Mouse (Mus musculus): ENCODE data around the gene Gm21119. TPM values are rescaled to one million over a fixed set of nuclear protein-coding genes. Genes with fewer than 3 reads are reported as not detected.
"Not testable (repeated sequence)": the region's sequence is repeated elsewhere in the genome, so short reads cannot be mapped to it uniquely, and the experiment has no call there.

Gene Gm21119
- polyA plus RNA-seq, 1 experiment from 2014 or later, result not detected

- not testable (repeated sequence) for H3K27ac ChIP-seq; H3K9ac ChIP-seq; H3K27me3 ChIP-seq (replicated peaks); H3K9me3 ChIP-seq (replicated peaks); H3K4me3 ChIP-seq; H3K36me3 ChIP-seq; H3K4me1 ChIP-seq; H3K4me2 ChIP-seq
- peak; percentile 47; the same call in 1 of the 2 replicates for ATAC-seq
- WGBS (ENCODE audit: insufficient replicate concordance), result 59% methylated on average over 10 of the region's 13 CpGs
Measured at GRCm38 (mm10) chr8:20596842-20597708, 17.6 kb upstream of the Gm21119 start.

- not testable (repeated sequence) for H3K36me3 ChIP-seq; H3K4me1 ChIP-seq; H3K4me2 ChIP-seq; H3K9ac ChIP-seq; H3K27ac ChIP-seq; H3K9me3 ChIP-seq (replicated peaks); H3K27me3 ChIP-seq (replicated peaks); H3K4me3 ChIP-seq
- WGBS (ENCODE audit: insufficient replicate concordance), result 60% methylated on average over 9 of the region's 10 CpGs
- peak; percentile 68 for ATAC-seq
Measured at GRCm38 (mm10) chr8:20598300-20599170, 16.2 kb upstream of the Gm21119 start.

DNA sequence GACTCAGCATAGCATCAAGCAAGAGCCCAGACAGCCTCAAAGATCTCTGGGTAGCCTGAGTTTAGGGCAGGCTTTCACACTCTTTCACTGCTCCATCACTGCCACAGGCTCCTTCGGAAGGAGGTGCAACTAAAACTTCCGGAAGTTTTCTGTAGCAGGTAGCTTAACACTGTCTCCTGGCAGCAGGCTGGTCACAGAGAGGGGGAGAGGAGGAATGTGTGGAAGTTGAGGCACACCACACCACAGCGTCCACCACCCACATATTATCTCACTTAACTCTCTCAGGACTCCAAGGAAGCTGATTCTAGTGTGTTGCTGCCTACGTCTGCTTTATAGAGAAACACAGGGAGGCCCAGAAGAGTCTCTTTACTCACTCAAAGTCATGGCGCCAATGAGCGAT is 15.4 kb upstream of the Gm21119 start:
- not testable (repeated sequence) for ATAC-seq; H3K9me3 ChIP-seq (replicated peaks)

DNA sequence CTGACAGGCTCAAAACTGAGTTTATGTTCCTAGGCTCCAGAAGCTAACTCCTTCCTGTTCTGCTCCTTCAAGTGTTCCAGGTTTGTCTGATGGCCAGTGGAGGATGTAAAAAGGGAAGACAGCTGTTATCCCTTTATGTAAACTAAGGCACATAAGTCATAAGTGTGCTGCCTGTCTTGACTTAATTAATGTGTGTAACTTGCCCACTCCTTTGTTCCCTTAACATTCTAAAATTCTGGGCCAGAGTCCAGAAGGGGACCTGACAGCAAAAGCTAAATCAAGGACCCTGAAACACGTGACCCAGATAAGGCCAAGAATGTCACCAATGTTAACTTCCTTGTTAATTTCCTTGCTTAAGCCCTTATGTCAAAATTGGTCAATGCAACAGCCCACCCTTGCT is 3.9 kb upstream of the Gm21119 start:
- not testable (repeated sequence) for H3K4me3 ChIP-seq; H3K9me3 ChIP-seq (replicated peaks); H3K9ac ChIP-seq; H3K27me3 ChIP-seq (replicated peaks); H3K4me1 ChIP-seq; ATAC-seq; H3K27ac ChIP-seq; H3K36me3 ChIP-seq; H3K4me2 ChIP-seq
- 25% methylated on average over 1 of the region's 1 CpGs for WGBS (ENCODE audit: insufficient replicate concordance)

More for the DNA sequence above, 15.4 kb upstream of the Gm21119 start:
- not testable (repeated sequence) for H3K4me3 ChIP-seq; H3K9ac ChIP-seq; H3K27me3 ChIP-seq (replicated peaks); H3K4me1 ChIP-seq; H3K36me3 ChIP-seq; H3K27ac ChIP-seq; H3K4me2 ChIP-seq
- WGBS (ENCODE audit: insufficient replicate concordance), result 66% methylated on average over 4 of the region's 6 CpGs

DNA sequence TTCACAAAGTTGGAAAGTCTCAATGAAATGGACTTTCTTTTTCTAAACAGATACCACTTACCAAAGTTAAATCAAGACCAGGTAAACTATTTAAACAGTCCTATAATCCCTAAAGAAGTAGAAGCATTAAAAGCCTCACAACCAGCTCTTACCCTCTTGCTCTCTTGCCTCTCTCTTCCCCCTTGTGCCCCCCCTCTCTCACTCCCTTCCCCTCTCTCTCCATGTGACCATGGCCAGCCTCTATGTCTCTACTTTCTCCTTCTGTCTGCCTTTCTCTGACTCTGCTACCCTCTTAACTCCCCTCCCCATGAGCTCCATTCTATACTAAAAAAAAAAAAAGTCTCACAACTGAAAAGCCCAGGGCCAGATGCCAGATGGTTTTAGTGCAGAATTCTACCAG is 2.0 kb upstream of the Gm21119 start:
- H3K27me3 ChIP-seq (replicated peaks); ATAC-seq; H3K4me1 ChIP-seq; H3K27ac ChIP-seq; H3K4me2 ChIP-seq; H3K4me3 ChIP-seq; H3K9ac ChIP-seq; H3K36me3 ChIP-seq; H3K9me3 ChIP-seq (replicated peaks): not testable (repeated sequence)

DNA sequence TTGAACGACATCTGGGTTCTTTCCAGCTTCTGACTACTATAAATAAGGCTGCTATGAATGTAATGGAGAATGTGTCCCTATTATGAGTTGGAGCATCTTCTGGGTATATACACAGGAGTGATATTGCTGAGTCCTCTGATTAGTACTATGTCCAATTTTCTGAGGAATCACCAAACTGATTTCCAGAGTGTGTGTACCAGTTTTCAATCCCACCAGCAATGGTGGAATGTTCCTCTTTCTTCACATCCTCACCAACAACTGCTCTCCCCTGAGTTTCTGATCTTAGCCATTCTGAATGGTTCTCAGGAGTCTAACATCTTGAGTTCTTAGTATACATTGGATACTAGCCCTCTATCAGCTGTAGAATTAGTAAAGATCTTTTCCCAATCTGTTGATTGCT is 16.0 kb downstream of the Gm21119 start:
- H3K27ac ChIP-seq, ATAC-seq, H3K4me1 ChIP-seq: not testable (repeated sequence)

GRCm38 (mm10) chr8:20637931-20638330 is 23.2 kb downstream of the Gm21119 start:
- H3K27me3 ChIP-seq (replicated peaks); H3K36me3 ChIP-seq; H3K9ac ChIP-seq; ATAC-seq; H3K4me3 ChIP-seq; H3K27ac ChIP-seq; H3K4me1 ChIP-seq; H3K9me3 ChIP-seq (replicated peaks); H3K4me2 ChIP-seq: not testable (repeated sequence)
- WGBS (ENCODE audit: insufficient replicate concordance), result 16% methylated on average over 1 of the region's 1 CpGs

More for the DNA sequence above, 16.0 kb downstream of the Gm21119 start:
- not testable (repeated sequence) for H3K4me2 ChIP-seq; H3K36me3 ChIP-seq; H3K4me3 ChIP-seq; H3K9ac ChIP-seq; H3K9me3 ChIP-seq (replicated peaks); H3K27me3 ChIP-seq (replicated peaks)
- 26% methylated on average over 1 of the region's 1 CpGs for WGBS (ENCODE audit: insufficient replicate concordance)

- not testable (repeated sequence) for H3K27me3 ChIP-seq (replicated peaks); H3K9me3 ChIP-seq (replicated peaks); H3K4me1 ChIP-seq; H3K4me2 ChIP-seq; H3K9ac ChIP-seq; H3K4me3 ChIP-seq; ATAC-seq; H3K36me3 ChIP-seq; H3K27ac ChIP-seq
- WGBS (ENCODE audit: insufficient replicate concordance), result no CpG with 5 or more reads among the region's 1 CpGs
Measured at GRCm38 (mm10) chr8:20643536-20643935, 28.8 kb downstream of the Gm21119 start.

DNA sequence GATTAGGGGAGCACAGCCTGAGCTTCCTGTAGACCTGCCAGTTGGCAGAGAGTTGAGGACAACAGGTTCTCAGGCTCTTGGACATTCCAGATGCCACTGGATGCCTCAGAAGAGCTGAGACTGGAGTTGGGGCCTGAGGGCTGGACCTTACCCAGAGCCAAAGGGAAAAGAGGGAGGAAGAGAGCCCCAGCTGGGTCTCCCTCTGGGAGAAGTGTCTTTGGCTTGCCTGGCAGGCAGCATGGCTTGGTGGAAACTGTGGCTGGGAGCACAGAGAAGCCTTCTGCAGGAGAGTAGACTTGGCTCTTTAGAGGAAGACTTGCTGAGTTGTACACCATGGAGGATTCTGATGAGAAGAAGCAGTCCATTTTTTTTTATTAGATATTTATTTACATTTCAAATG is 38.3 kb downstream of the Gm21119 start:
- not testable (repeated sequence) for H3K4me1 ChIP-seq; H3K9ac ChIP-seq; H3K9me3 ChIP-seq (replicated peaks); ATAC-seq; H3K36me3 ChIP-seq; H3K4me2 ChIP-seq; H3K27me3 ChIP-seq (replicated peaks); H3K4me3 ChIP-seq; H3K27ac ChIP-seq

GRCm38 (mm10) chr8:20678418-20678817 is 63.7 kb downstream of the Gm21119 start:
- H3K9me3 ChIP-seq (replicated peaks); H3K4me1 ChIP-seq; H3K27me3 ChIP-seq (replicated peaks); H3K36me3 ChIP-seq; H3K4me2 ChIP-seq; H3K9ac ChIP-seq; H3K4me3 ChIP-seq; ATAC-seq; H3K27ac ChIP-seq: not testable (repeated sequence)

All from liver, embryonic 12.5 days (tissue).